Comparison of ENCODE assay signal across 29 mouse cellular contexts in the genomic region with DNA sequence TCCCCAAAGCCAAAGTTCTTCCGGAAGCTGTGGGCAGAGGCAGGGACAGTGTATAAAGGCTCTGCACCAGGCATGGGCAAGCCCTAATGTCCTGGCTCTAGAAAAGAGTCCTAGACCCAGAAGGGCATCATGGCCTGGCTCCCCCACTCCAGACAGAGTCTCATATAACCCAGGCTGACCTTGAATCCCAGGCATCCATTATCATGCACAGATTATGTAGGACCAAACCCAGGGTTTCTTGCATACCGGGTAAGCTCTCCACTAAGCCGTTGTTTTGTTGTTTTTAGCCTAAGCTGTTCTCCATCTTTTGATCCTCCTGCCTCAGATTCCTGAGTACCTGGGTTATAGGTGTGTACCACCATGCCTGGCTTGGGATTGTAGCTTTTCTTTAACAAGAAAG. TPM values are rescaled to one million over a fixed set of nuclear protein-coding genes. Genes with fewer than 3 reads are reported as not detected.
DNase-seq lines count a peak whose midpoint lies in the region; ATAC-seq and TF ChIP-seq lines count a peak whose summit lies in the region.
"Had no signal": no experiment of that assay in that cellular context is flagged by ENCODE, and none has a peak within 500 bp of the region (broad histone marks: within the 10 kb centered on the region; RNA-seq: fewer than 3 reads in every experiment).

No protein-coding gene starts in this region.

- no peaks in the 10 kb centered on the region for H3K4me1 ChIP-seq in kidney, postnatal 0 days (replicated peaks; ENCODE audit: insufficient read depth, low read length)
- peaks cover 16% of the 10 kb centered on the region for H3K4me1 ChIP-seq in bone marrow macrophage, adult 2 months (ENCODE audit: control insufficient read depth, insufficient read depth, low read length)
- H3K4me1 ChIP-seq in intestine, postnatal 0 days (replicated peaks; ENCODE audit: control insufficient read depth, insufficient read depth, low read length) = peaks cover 6% of the 10 kb centered on the region; the same call in 1 of the 2 replicates
- H3K4me1 ChIP-seq: heart, embryonic 15.5 days had no signal

- no peak for ATAC-seq in kidney, postnatal 0 days (replicated peaks; ENCODE audit: low FRiP score, low read depth)
- ATAC-seq in intestine, postnatal 0 days = no peak
- no peak for ATAC-seq in megakaryocyte, adult 5-6 weeks (ENCODE audit: poor library complexity, severe bottlenecking)
- ATAC-seq: activated CD4-positive, CD25-positive, alpha-beta regulatory T cell, adult 4 months; forebrain, embryonic 14.5 days had no signal

- no peak overlapping the region for H3K4me2 ChIP-seq in kidney, postnatal 0 days (ENCODE audit: low read length)
- no peak overlapping the region for H3K4me2 ChIP-seq in intestine, postnatal 0 days (replicated peaks; ENCODE audit: low read depth)
- H3K4me2 ChIP-seq: embryonic facial prominence, embryonic 15.5 days; heart, embryonic 15.5 days; hindbrain, embryonic 15.5 days had no signal

- H3K9ac ChIP-seq in kidney, postnatal 0 days (ENCODE audit: low read depth, low read length) = 0 out of 2 replicates have a peak overlapping the region, but pooled peaks have one; percentile 13
- no peak overlapping the region for H3K9ac ChIP-seq in intestine, postnatal 0 days (ENCODE audit: low read depth, low read length)
- H3K9ac ChIP-seq: embryonic facial prominence, embryonic 15.5 days; heart, embryonic 15.5 days; hindbrain, embryonic 15.5 days had no signal

- H3K36me3 ChIP-seq in kidney, postnatal 0 days (ENCODE audit: insufficient read depth, low read length) = no peaks in the 10 kb centered on the region
- H3K36me3 ChIP-seq in intestine, postnatal 0 days (ENCODE audit: control insufficient read depth, insufficient read depth) = no peaks in the 10 kb centered on the region; the same call in 1 of the 2 replicates
- H3K36me3 ChIP-seq: embryonic facial prominence, embryonic 15.5 days; forebrain, embryonic 10.5 days; G1E; heart, embryonic 10.5 days; heart, embryonic 15.5 days; hindbrain, embryonic 10.5 days; hindbrain, embryonic 15.5 days had no signal

- WGBS in kidney, postnatal 0 days = 62% methylated on average over 3 of the region's 3 CpGs
- 53% methylated on average over 3 of the region's 3 CpGs for WGBS in intestine, postnatal 0 days

- intact Hi-C loops in heart, postnatal 25 days (cut with DNase I) = no loop called here

- no peak for TF ChIP-seq CTCF in kidney, postnatal 0 days (IDR thresholded peaks at IDR 0.05; ENCODE audit: low read depth)
- no peak for TF ChIP-seq CTCF in bone marrow macrophage, adult 2 months (IDR thresholded peaks at IDR 0.05; ENCODE audit: low read depth, low read length)
- TF ChIP-seq CTCF in intestine, postnatal 0 days (IDR thresholded peaks at IDR 0.05; ENCODE audit: low read depth) = no peak

- TF ChIP-seq POLR2A in bone marrow macrophage, adult 2 months (IDR thresholded peaks at IDR 0.05; ENCODE audit: borderline replicate concordance, low read depth, low read length) = no peak

- no peaks in the 10 kb centered on the region for H3K9me3 ChIP-seq in kidney, postnatal 0 days (replicated peaks; ENCODE audit: low read length)
- H3K9me3 ChIP-seq in intestine, postnatal 0 days (ENCODE audit: control insufficient read depth) = no peaks in the 10 kb centered on the region
- H3K9me3 ChIP-seq: embryonic facial prominence, embryonic 15.5 days; forebrain, embryonic 10.5 days; G1E; heart, embryonic 10.5 days; heart, embryonic 15.5 days; hindbrain, embryonic 10.5 days; hindbrain, embryonic 15.5 days had no signal

- DNase-seq in kidney, postnatal 0 days (ENCODE audit: low spot score) = no peak
- DNase-seq in kidney, postnatal 10 days = no peak
- peak; percentile 65 for DNase-seq in ES-CJ7 (ENCODE audit: low read depth, low spot score)
- no peak for DNase-seq in heart, postnatal 25 days (ENCODE audit: low spot score)
- no peak for DNase-seq in layer of hippocampus, postnatal 36 days
- DNase-seq: adrenal gland, postnatal 14 days; cerebellum, adult 2 months; cerebellum, postnatal 10 days; embryo, embryonic 11 days; gastrocnemius, postnatal 36 days; heart, adult 11 months; heart, postnatal 14 days had no signal

- no peak overlapping the region for H3K4me3 ChIP-seq in kidney, postnatal 0 days (replicated peaks; ENCODE audit: low read depth, low read length)
- no peak overlapping the region for H3K4me3 ChIP-seq in bone marrow macrophage, adult 2 months (ENCODE audit: insufficient read depth, low read length)
- no peak overlapping the region for H3K4me3 ChIP-seq in intestine, postnatal 0 days (ENCODE audit: low read depth, low read length)
- H3K4me3 ChIP-seq: embryonic facial prominence, embryonic 15.5 days; erythroblast, embryonic 14.5 days; forebrain, embryonic 10.5 days; heart, embryonic 10.5 days; heart, embryonic 15.5 days; hindbrain, embryonic 10.5 days; hindbrain, embryonic 15.5 days had no signal

- no peaks in the 10 kb centered on the region for H3K27me3 ChIP-seq in kidney, postnatal 0 days (ENCODE audit: insufficient read depth, low read length)
- H3K27me3 ChIP-seq in intestine, postnatal 0 days (replicated peaks; ENCODE audit: control insufficient read depth, insufficient read depth, low read length) = no peaks in the 10 kb centered on the region
- H3K27me3 ChIP-seq: embryonic facial prominence, embryonic 15.5 days had no signal

- H3K27ac ChIP-seq in kidney, postnatal 0 days = no peak overlapping the region
- H3K27ac ChIP-seq in bone marrow macrophage, adult 2 months (ENCODE audit: insufficient read depth, low read depth, low read length) = peak overlapping the region; percentile 58
- peak overlapping the region; percentile 77 for H3K27ac ChIP-seq in intestine, postnatal 0 days (ENCODE audit: low read depth, low read length)
- H3K27ac ChIP-seq: embryonic facial prominence, embryonic 15.5 days; forebrain, embryonic 10.5 days; heart, embryonic 10.5 days; heart, embryonic 15.5 days; hindbrain, embryonic 10.5 days; hindbrain, embryonic 15.5 days had no signal

RNA-seq across cellular contexts. Expression of gene Foxn1, which starts 14.6 kb away (rescaled TPM):
- not detected in 2 replicates for polyA plus RNA-seq in kidney, postnatal 0 days (2015; fragmentation: Nextera tagmentation; extraction: Ambion mirVana)
- not detected in 2 replicates for polyA plus RNA-seq in bone marrow macrophage, adult 2 months (2012; ENCODE audit: insufficient read depth, insufficient read length, missing spikeins)
- not detected in 2 replicates for polyA plus RNA-seq in intestine, postnatal 0 days (2015; fragmentation: Nextera tagmentation; extraction: Ambion mirVana)
- total RNA-seq in heart, postnatal 25 days (2021) = not detected
- total RNA-seq in layer of hippocampus, postnatal 36 days (2021) = not detected
- not detected in 2 replicates for total RNA-seq in megakaryocyte, adult 5-6 weeks (2015)
- total RNA-seq in megakaryocyte, adult 5-6 weeks (2017) = not detected in 2 replicates
- total RNA-seq: adrenal gland, postnatal 14 days; CH12.LX; gastrocnemius, adult 8-10 months had no signal
- polyA plus RNA-seq: activated CD4-positive, CD25-positive, alpha-beta regulatory T cell, adult 4 months; cerebellum, adult 2 months; erythroblast, embryonic 14.5 days; forebrain, embryonic 10.5 days; forebrain, embryonic 14.5 days; G1E; hindbrain, embryonic 10.5 days; hindbrain, embryonic 15.5 days had no signal

RNA-seq across cellular contexts. Expression of gene Slc13a2, which starts 21.1 kb away (rescaled TPM):
- 6.5 and 6.6 TPM in 2 replicates for polyA plus RNA-seq in kidney, postnatal 0 days (2015; fragmentation: Nextera tagmentation; extraction: Ambion mirVana)
- polyA plus RNA-seq in bone marrow macrophage, adult 2 months (2012; ENCODE audit: insufficient read depth, insufficient read length, missing spikeins) = 0.99 and 1.2 TPM in 2 replicates
- 31.4 and 36.6 TPM in 2 replicates for polyA plus RNA-seq in intestine, postnatal 0 days (2015; fragmentation: Nextera tagmentation; extraction: Ambion mirVana)
- not detected for total RNA-seq in heart, postnatal 25 days (2021)
- total RNA-seq in layer of hippocampus, postnatal 36 days (2021) = not detected
- total RNA-seq in megakaryocyte, adult 5-6 weeks (2015) = 0.51 TPM in 1 of 2 replicates, not detected in the other
- total RNA-seq in megakaryocyte, adult 5-6 weeks (2017) = not detected in 2 replicates
- total RNA-seq: adrenal gland, adult 18-20 months; adrenal gland, postnatal 14 days; CH12.LX; G1E; gastrocnemius, adult 8-10 months; gastrocnemius, postnatal 36 days; heart, postnatal 14 days had no signal
- polyA plus RNA-seq: activated CD4-positive, CD25-positive, alpha-beta regulatory T cell, adult 4 months; cerebellum, adult 2 months; embryonic facial prominence, embryonic 11.5 days; erythroblast, embryonic 14.5 days; forebrain, embryonic 10.5 days; forebrain, embryonic 14.5 days; G1E; heart, embryonic 10.5 days; heart, embryonic 15.5 days; hindbrain, embryonic 10.5 days; hindbrain, embryonic 15.5 days had no signal

RNA-seq across cellular contexts. Expression of gene Unc119, which starts 57.7 kb away (rescaled TPM):
- polyA plus RNA-seq in kidney, postnatal 0 days (2015; fragmentation: Nextera tagmentation; extraction: Ambion mirVana) = 30.4 TPM in 2 replicates
- polyA plus RNA-seq in bone marrow macrophage, adult 2 months (2012; ENCODE audit: insufficient read depth, insufficient read length, missing spikeins) = 35.5 and 38.5 TPM in 2 replicates
- polyA plus RNA-seq in intestine, postnatal 0 days (2015; fragmentation: Nextera tagmentation; extraction: Ambion mirVana) = 26.9 and 28.4 TPM in 2 replicates
- 1 to 10 TPM; 4.2 to 4.6 TPM for total RNA-seq in heart, postnatal 25 days (2021)
- total RNA-seq in layer of hippocampus, postnatal 36 days (2021) = 10 to 100 TPM; 31.6 to 36.4 TPM
- 94.0 and 96.6 TPM in 2 replicates for total RNA-seq in megakaryocyte, adult 5-6 weeks (2015)
- total RNA-seq in megakaryocyte, adult 5-6 weeks (2017) = 54.2 and 56.7 TPM in 2 replicates

Comparison
In these comparisons a context has a peak if more than half of its experiments do, and no peak if none do; other contexts are left out.
1. RNA of gene Unc119, which starts 57.7 kb away (total RNA-seq): 54.2 to 96.6 TPM in megakaryocyte, adult 5-6 weeks and 31.6 to 36.4 TPM in layer of hippocampus, postnatal 36 days; 4.2 to 4.6 TPM in heart, postnatal 25 days; every median in the first group is over 4 times any median in the second.